Mouse (Mus musculus): ENCODE measurements around the gene Rabep2.
"Not testable (repeated sequence)": the region's sequence is repeated elsewhere in the genome, so short reads cannot be mapped to it uniquely, and the experiment has no call there.

The Rabep2 gene

DNA sequence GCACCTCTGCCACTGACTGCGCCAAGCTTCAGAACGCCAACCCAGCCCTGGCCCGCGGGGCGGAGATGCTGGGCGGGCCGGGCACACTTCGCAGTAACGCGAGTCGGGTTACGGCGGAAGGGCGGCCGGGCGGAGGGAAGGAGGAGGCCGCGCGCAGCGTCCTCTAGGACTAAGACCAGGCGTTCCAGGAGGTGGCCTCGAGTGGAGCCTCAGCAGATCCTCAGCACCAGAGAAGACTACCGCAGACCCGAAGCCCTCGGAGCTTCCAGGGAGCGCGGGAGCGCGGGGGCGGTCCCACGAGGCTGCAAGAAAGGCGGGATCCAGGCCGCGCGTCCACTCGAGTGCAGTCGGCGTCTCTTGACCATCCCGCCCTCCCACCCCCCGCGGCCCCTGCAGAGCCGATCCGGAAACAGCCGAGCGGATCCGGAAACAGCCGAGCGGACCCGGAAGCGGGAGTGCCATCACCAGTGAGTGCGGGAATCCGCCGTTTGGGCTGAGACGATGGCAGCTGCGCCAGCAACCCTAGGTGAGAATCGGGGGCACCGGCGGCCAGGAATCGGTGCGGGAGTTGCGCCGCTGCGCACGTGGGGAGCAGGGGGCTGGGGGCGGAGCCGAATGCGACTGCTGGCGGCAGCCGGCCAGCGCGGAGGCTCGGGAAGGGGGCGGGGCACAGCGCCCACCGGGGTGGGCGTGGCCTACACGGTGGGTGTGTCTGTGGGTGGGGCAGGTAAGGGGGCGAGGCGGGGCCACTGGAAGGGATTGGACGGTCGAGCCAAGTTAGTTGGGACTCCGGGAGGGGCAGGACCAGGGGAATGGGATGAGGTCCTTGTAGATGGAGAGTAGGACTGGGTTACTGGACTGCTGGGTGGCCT lies at the start of gene Rabep2:
Rabep2 (plus strand) TSS at position 129 of the 872 bp plus-strand sequence.
- peak; percentile 67 for DNase-seq (ENCODE audit: low read depth)

GRCm38 (mm10) chr7:126383565-126383964 lies 45.0 kb upstream of the Rabep2 start:
- DNase-seq (ENCODE audit: low read depth): no peak

GRCm38 (mm10) chr7:126388185-126388584 lies 40.4 kb upstream of the Rabep2 start:
- DNase-seq (ENCODE audit: low read depth): no peak

GRCm38 (mm10) chr7:126392086-126392884 lies 36.3 kb upstream of the Rabep2 start:
- not testable (repeated sequence) for DNase-seq (ENCODE audit: low read depth)

DNA sequence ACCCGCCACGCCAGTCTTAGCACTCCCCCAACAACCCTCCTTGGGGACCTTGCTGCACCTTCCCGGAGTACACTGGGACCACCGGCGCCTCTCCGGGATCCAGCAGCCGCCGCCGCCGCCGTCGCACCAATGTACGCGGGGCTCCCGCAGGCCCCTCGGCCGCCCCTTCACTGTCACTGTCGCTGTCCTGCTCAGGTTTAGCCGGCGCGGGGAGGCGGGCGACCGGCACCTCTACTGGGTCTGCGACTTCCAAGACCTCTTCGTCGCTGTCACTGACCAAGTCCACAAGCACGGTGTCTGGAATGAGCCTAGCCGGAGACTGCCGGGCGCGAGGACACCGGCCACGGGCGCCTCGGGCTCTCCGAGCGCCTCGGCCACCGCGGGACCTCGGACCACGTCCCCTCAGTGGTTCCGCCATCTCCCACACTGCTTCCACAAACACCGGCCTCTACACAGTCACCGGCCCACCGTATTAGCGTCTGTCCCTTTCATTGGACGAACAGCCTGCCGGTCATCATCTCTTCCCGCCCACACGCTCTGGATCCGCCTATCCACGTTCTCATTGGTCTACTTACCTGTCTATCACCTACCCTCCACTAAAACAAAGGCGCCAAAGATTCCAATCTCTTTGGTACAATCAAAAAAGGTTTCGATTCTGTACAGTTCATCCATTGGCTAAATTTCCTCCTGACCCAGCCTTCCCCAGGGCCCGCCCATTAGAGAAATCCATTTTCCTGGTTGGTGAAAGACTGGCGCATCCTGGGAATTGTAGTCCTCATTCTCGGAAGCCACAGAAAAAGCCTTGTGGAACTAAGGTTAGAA lies 32.0 kb upstream of the Rabep2 start, which contains the start of gene Nfatc2ip:
Nfatc2ip (minus strand) TSS at position 440 of the 822 bp plus-strand sequence.
- peak; percentile 98 for DNase-seq (ENCODE audit: low read depth)

- no peak for DNase-seq (ENCODE audit: low read depth)
Measured at GRCm38 (mm10) chr7:126397221-126397620, 31.3 kb upstream of the Rabep2 start.

DNA sequence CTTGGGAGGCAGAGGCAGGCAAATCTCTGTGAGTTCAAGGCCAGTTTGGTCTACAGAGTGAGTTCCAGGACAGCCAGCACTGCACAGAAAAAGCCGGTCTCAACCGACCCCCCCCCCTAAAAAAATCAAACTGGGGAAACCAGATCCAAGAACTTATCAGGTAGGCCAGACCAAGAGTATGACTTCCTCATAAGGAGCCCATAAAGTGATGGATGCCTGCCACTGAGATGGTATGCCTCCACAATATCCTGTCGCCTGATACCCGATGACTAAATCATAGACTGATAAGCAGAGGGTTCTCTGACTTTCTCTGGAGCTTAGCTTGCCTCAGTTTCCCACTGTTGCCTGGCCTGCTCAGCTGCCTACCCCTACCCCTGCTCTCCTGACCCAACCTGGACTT lies 30.7 kb upstream of the Rabep2 start:
- no peak for DNase-seq (ENCODE audit: low read depth)

DNA sequence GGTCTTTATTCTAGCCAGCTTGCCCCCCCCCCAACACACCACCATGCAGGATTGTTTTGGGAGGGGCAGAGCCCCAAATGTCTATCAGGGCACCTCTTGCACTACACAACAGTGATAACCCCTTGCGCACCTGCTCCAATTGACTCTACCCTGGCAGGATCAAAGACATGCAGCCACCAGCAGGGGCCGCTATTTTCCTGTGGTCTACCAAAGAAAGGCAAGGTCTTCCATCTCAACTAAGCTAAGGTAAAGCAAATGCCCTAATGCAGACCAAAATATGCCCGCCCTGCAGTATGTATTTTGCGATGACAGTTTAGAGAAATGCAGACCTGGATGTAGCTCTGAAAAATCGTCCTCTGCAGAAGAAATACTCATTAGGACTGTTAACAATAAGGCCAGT lies 29.0 kb upstream of the Rabep2 start:
- DNase-seq (ENCODE audit: low read depth): peak; percentile 90

DNA sequence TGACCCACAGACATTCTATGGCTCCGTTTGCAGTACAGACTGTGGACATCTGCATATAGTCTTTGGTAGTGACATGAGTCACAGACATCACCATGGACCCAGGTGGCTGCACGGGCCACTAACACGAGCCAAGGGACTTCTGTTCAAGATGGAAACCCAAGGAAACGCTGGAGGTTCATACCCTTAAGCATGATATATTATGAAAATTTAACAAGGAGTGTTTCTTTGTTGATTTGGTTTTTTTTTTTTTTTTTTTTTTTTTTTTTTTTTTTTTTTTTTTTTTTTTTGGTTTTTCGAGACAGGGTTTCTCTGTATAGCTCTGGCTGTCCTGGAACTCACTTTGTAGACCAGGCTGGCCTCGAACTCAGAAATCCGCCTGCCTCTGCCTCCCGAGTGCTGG lies 26.0 kb upstream of the Rabep2 start:
- not testable (repeated sequence) for DNase-seq (ENCODE audit: low read depth)

- no peak for DNase-seq (ENCODE audit: low read depth)
Measured at GRCm38 (mm10) chr7:126408686-126409085, 19.9 kb upstream of the Rabep2 start.

GRCm38 (mm10) chr7:126411061-126411460 lies 17.5 kb upstream of the Rabep2 start:
- DNase-seq (ENCODE audit: low read depth): no peak

GRCm38 (mm10) chr7:126414725-126415124 lies 13.8 kb upstream of the Rabep2 start, which contains the start of gene Cd19:
Gene Cd19, minus strand, starts transcription at chr7:126414889.
- DNase-seq (ENCODE audit: low read depth): no peak

DNA sequence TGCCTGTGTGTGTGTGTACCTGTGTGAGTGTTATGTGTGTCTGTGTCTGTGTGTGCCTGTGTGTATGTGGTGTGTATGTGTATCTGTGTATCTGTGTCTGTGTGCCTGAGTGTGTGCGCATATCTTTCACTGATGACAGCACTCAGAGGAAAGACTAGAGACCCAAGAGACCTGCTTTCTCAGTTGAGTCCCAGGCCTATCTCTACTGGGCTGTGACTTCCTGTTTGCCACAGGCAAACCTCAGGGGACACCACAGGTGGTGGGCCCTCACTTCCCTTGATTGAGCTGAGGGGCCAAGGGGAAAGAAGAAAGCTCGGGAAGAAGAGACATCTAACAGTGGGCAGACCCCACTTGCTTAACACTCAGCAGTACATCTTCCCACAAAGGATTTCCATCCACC lies 11.9 kb upstream of the Rabep2 start:
- no peak for DNase-seq (ENCODE audit: low read depth)

- DNase-seq (ENCODE audit: low read depth): no peak
Measured at GRCm38 (mm10) chr7:126417045-126417444, 11.5 kb upstream of the Rabep2 start.

DNA sequence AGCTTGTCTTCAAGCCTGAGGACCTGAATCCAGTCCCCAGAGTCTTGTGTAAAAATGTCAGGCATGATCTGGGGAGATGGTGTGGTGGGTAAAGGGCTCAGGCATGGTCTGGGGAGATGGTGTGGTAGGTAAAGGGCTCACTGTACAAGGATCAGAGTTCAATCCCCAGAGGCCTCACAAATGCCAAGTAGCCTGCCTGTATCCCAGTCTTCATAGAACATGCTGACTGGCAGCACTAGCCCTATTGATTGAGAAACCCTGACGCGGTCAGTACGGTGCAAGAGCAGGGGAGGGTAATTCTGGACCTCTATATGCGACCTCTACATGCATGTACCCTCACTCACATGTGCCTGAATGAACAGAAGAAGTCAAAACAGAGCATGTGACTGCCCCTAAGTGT lies 11.0 kb upstream of the Rabep2 start:
- DNase-seq (ENCODE audit: low read depth): no peak

GRCm38 (mm10) chr7:126418496-126418895 lies 10.1 kb upstream of the Rabep2 start:
- DNase-seq (ENCODE audit: low read depth): no peak

- DNase-seq (ENCODE audit: low read depth): no peak
Measured at GRCm38 (mm10) chr7:126421756-126422155, 6.8 kb upstream of the Rabep2 start.

GRCm38 (mm10) chr7:126424161-126424560 lies 4.4 kb upstream of the Rabep2 start:
- DNase-seq (ENCODE audit: low read depth): no peak

GRCm38 (mm10) chr7:126427323-126427860 lies 1.2 kb upstream of the Rabep2 start:
- no peak for DNase-seq (ENCODE audit: low read depth)

DNA sequence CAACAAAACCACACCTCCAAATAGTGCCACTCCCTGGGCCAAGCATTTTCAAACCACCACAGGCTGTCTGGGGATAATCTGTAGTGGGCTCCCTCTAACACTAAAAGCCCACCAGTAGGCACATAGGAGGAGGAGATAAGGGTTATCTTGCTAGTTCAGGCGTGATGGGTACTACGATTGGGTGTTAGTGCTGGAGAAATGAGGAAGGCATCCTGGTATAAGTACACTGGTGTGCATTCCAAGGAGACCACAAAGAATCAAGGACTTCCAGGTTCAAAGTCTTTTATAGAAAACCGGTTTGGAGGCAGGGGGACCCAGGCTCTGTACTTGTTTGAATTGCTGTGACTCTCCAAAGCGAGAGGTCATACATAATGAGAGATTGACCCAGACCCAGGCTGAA lies 405 bp upstream of the Rabep2 start:
- no peak for DNase-seq (ENCODE audit: low read depth)

GRCm38 (mm10) chr7:126429503-126429898 lies 942 bp downstream of the Rabep2 start:
- no peak for DNase-seq (ENCODE audit: low read depth)

DNA sequence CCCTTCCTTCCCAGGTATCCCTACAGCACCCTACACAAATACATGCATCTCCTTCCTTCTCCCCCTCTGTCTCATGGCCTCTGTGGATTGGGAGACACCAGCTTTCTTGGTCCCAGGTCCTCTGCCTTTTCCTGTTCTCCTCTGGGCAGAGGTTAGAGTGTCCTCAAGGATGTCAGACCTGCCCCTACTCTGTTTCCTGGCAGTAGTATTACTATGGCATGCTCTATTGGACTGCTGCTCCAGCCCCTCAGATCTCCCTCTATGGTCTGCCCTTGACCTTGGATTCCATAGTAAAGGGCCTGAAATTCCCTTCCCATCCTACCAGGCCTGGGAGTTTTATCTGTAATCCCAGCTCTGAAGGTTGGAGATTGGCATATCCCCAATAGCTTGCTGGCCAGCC lies 1.6 kb downstream of the Rabep2 start:
- no peak for DNase-seq (ENCODE audit: low read depth)
